Mouse (Mus musculus): ENCODE measurements around the gene Mob3b. TPM values are rescaled to one million over a fixed set of nuclear protein-coding genes. Genes with fewer than 3 reads are reported as not detected.
A peak's percentile ranks its signal among the peaks of the same experiment; 100 is the strongest.
"Not testable (repeated sequence)": the region's sequence is repeated elsewhere in the genome, so short reads cannot be mapped to it uniquely, and the experiment has no call there.

The Mob3b gene
- polyA plus RNA-seq, 1 experiment = 2.6 TPM

GRCm38 (mm10) chr4:34953716-34954115 lies 203.6 kb downstream of the Mob3b start:
- DNase-seq = no peak
- no peak overlapping the region for H3K27ac ChIP-seq (ENCODE audit: control insufficient read depth, insufficient read depth, low read length)
- WGBS = 95% methylated on average over 10 of the region's 10 CpGs
- no peak overlapping the region for H3K4me3 ChIP-seq (ENCODE audit: control insufficient read depth, insufficient read depth, low read length)
- H3K36me3 ChIP-seq (ENCODE audit: control insufficient read depth, insufficient read depth, low read length) = no peaks in the 10 kb centered on the region
- no peak for TF ChIP-seq CTCF (IDR thresholded peaks at IDR 0.05; ENCODE audit: borderline replicate concordance, control insufficient read depth, extremely low read depth, insufficient read depth, low read length, poor library complexity)
- TF ChIP-seq POLR2A (IDR thresholded peaks at IDR 0.05; ENCODE audit: control insufficient read depth, extremely low read depth, insufficient read depth, low read length, poor library complexity) = no peak
- H3K4me1 ChIP-seq (replicated peaks; ENCODE audit: control insufficient read depth, insufficient read depth, low read length) = no peaks in the 10 kb centered on the region
- no peaks in the 10 kb centered on the region for H3K27me3 ChIP-seq (ENCODE audit: control insufficient read depth, insufficient read depth, low read length)

- H3K4me1 ChIP-seq (replicated peaks; ENCODE audit: control insufficient read depth, insufficient read depth, low read length) = no peaks in the 10 kb centered on the region
- DNase-seq = no peak
- no peak overlapping the region for H3K27ac ChIP-seq (ENCODE audit: control insufficient read depth, insufficient read depth, low read length)
- TF ChIP-seq POLR2A (IDR thresholded peaks at IDR 0.05; ENCODE audit: control insufficient read depth, extremely low read depth, insufficient read depth, low read length, poor library complexity) = no peak
- TF ChIP-seq CTCF (IDR thresholded peaks at IDR 0.05; ENCODE audit: borderline replicate concordance, control insufficient read depth, extremely low read depth, insufficient read depth, low read length, poor library complexity) = no peak
- no peaks in the 10 kb centered on the region for H3K27me3 ChIP-seq (ENCODE audit: control insufficient read depth, insufficient read depth, low read length)
- H3K36me3 ChIP-seq (ENCODE audit: control insufficient read depth, insufficient read depth, low read length) = no peaks in the 10 kb centered on the region
- H3K4me3 ChIP-seq (ENCODE audit: control insufficient read depth, insufficient read depth, low read length) = no peak overlapping the region
Observed at GRCm38 (mm10) chr4:34947181-34947580, 210.1 kb downstream of the Mob3b start.

GRCm38 (mm10) chr4:34941046-34941445 lies 216.2 kb downstream of the Mob3b start:
- no peaks in the 10 kb centered on the region for H3K27me3 ChIP-seq (ENCODE audit: control insufficient read depth, insufficient read depth, low read length)
- TF ChIP-seq POLR2A (IDR thresholded peaks at IDR 0.05; ENCODE audit: control insufficient read depth, extremely low read depth, insufficient read depth, low read length, poor library complexity) (no peak), CTCF (IDR thresholded peaks at IDR 0.05; ENCODE audit: borderline replicate concordance, control insufficient read depth, extremely low read depth, insufficient read depth, low read length, poor library complexity) (no peak)
- H3K27ac ChIP-seq (ENCODE audit: control insufficient read depth, insufficient read depth, low read length) = no peak overlapping the region
- 96% methylated on average over 25 of the region's 25 CpGs for WGBS
- H3K36me3 ChIP-seq (ENCODE audit: control insufficient read depth, insufficient read depth, low read length) = no peaks in the 10 kb centered on the region
- no peaks in the 10 kb centered on the region for H3K4me1 ChIP-seq (replicated peaks; ENCODE audit: control insufficient read depth, insufficient read depth, low read length)
- no peak overlapping the region for H3K4me3 ChIP-seq (ENCODE audit: control insufficient read depth, insufficient read depth, low read length)
- DNase-seq = no peak

- H3K4me1 ChIP-seq (replicated peaks; ENCODE audit: control insufficient read depth, insufficient read depth, low read length); H3K27me3 ChIP-seq (ENCODE audit: control insufficient read depth, insufficient read depth, low read length); H3K36me3 ChIP-seq (ENCODE audit: control insufficient read depth, insufficient read depth, low read length); H3K4me3 ChIP-seq (ENCODE audit: control insufficient read depth, insufficient read depth, low read length); H3K27ac ChIP-seq (ENCODE audit: control insufficient read depth, insufficient read depth, low read length); DNase-seq: not testable (repeated sequence)
- WGBS = 91% methylated on average over 7 of the region's 7 CpGs
Observed at GRCm38 (mm10) chr4:34928386-34928785, 228.9 kb downstream of the Mob3b start.

GRCm38 (mm10) chr4:34922177-34922870 lies 235.0 kb downstream of the Mob3b start:
- peak; percentile 47 for DNase-seq
- 75% methylated on average over 6 of the region's 6 CpGs for WGBS

GRCm38 (mm10) chr4:34917400-34917799 lies 239.9 kb downstream of the Mob3b start:
- Histone ChIP-seq H3K4me1 (replicated peaks; ENCODE audit: control insufficient read depth, insufficient read depth, low read length) (no peaks in the 10 kb centered on the region), H3K27me3 (ENCODE audit: control insufficient read depth, insufficient read depth, low read length) (no peaks in the 10 kb centered on the region), H3K27ac (ENCODE audit: control insufficient read depth, insufficient read depth, low read length) (no peak overlapping the region), H3K4me3 (ENCODE audit: control insufficient read depth, insufficient read depth, low read length) (no peak overlapping the region), H3K36me3 (ENCODE audit: control insufficient read depth, insufficient read depth, low read length) (no peaks in the 10 kb centered on the region)
- DNase-seq = no peak
- no peak for TF ChIP-seq CTCF (IDR thresholded peaks at IDR 0.05; ENCODE audit: borderline replicate concordance, control insufficient read depth, extremely low read depth, insufficient read depth, low read length, poor library complexity)
- no peak for TF ChIP-seq POLR2A (IDR thresholded peaks at IDR 0.05; ENCODE audit: control insufficient read depth, extremely low read depth, insufficient read depth, low read length, poor library complexity)
- WGBS = 95% methylated on average over 7 of the region's 7 CpGs

More at GRCm38 (mm10) chr4:34922177-34922870, 235.0 kb downstream of the Mob3b start:
- H3K4me1 ChIP-seq (replicated peaks; ENCODE audit: control insufficient read depth, insufficient read depth, low read length) = no peaks in the 10 kb centered on the region
- H3K36me3 ChIP-seq (ENCODE audit: control insufficient read depth, insufficient read depth, low read length) = no peaks in the 10 kb centered on the region
- H3K4me3 ChIP-seq (ENCODE audit: control insufficient read depth, insufficient read depth, low read length) = no peak overlapping the region
- H3K27me3 ChIP-seq (ENCODE audit: control insufficient read depth, insufficient read depth, low read length) = no peaks in the 10 kb centered on the region
- TF ChIP-seq POLR2A (IDR thresholded peaks at IDR 0.05; ENCODE audit: control insufficient read depth, extremely low read depth, insufficient read depth, low read length, poor library complexity) (no peak), CTCF (IDR thresholded peaks at IDR 0.05; ENCODE audit: borderline replicate concordance, control insufficient read depth, extremely low read depth, insufficient read depth, low read length, poor library complexity) (no peak)
- H3K27ac ChIP-seq (ENCODE audit: control insufficient read depth, insufficient read depth, low read length) = no peak overlapping the region

GRCm38 (mm10) chr4:34912171-34912570 lies 245.1 kb downstream of the Mob3b start:
- no peak overlapping the region for H3K27ac ChIP-seq (ENCODE audit: control insufficient read depth, insufficient read depth, low read length)
- WGBS = 88% methylated on average over 3 of the region's 3 CpGs

More at GRCm38 (mm10) chr4:34912171-34912570, 245.1 kb downstream of the Mob3b start:
- H3K4me1 ChIP-seq (replicated peaks; ENCODE audit: control insufficient read depth, insufficient read depth, low read length) = no peaks in the 10 kb centered on the region
- no peaks in the 10 kb centered on the region for H3K36me3 ChIP-seq (ENCODE audit: control insufficient read depth, insufficient read depth, low read length)
- DNase-seq = no peak
- H3K27me3 ChIP-seq (ENCODE audit: control insufficient read depth, insufficient read depth, low read length) = no peaks in the 10 kb centered on the region
- TF ChIP-seq CTCF (IDR thresholded peaks at IDR 0.05; ENCODE audit: borderline replicate concordance, control insufficient read depth, extremely low read depth, insufficient read depth, low read length, poor library complexity) = no peak
- no peak for TF ChIP-seq POLR2A (IDR thresholded peaks at IDR 0.05; ENCODE audit: control insufficient read depth, extremely low read depth, insufficient read depth, low read length, poor library complexity)
- H3K4me3 ChIP-seq (ENCODE audit: control insufficient read depth, insufficient read depth, low read length) = no peak overlapping the region
